Mouse (Mus musculus): ENCODE data around the gene Hamp2. TPM values are rescaled to one million over a fixed set of nuclear protein-coding genes. Genes with fewer than 3 reads are reported as not detected.

The Hamp2 gene
- polyA plus RNA-seq, 1 experiment from 2014 or later, result not detected

DNA sequence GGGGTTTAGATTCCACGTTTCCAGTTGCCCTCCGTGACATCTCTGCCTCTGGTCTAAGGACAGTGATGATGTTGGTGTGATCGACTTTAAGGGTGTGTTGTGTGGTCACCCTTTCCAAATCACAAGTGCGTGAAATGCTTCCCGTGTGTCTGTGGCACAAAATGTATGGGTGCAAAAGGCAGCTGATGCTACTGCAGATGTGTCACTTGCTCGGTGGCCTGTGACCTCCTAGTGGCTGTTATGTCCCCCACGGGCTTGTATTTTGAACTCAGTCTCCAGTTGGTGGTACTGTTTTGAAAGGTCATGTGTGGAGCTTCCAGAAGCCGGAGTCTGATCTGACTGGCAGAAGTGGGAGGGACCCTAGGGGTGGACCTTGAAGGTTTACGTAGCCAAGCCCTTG, 32.7 kb downstream of the Hamp2 start:
- Histone ChIP-seq H3K27ac (ENCODE audit: low read depth, low read length) (no peak overlapping the region), H3K4me1 (replicated peaks; ENCODE audit: control insufficient read depth, insufficient read depth, low read length) (no peaks in the 10 kb centered on the region), H3K4me3 (ENCODE audit: low read depth, low read length) (no peak overlapping the region), H3K4me2 (ENCODE audit: low read depth, low read length, severe bottlenecking) (no peak overlapping the region), H3K9ac (ENCODE audit: low read length) (no peak overlapping the region), H3K27me3 (ENCODE audit: control insufficient read depth, insufficient read depth, low read length) (no peaks in the 10 kb centered on the region), H3K9me3 (ENCODE audit: control insufficient read depth, low read length) (no peaks in the 10 kb centered on the region), H3K36me3 (ENCODE audit: control insufficient read depth, insufficient read depth, low read length) (no peaks in the 10 kb centered on the region)
- WGBS, result 84% methylated on average over 9 of the region's 9 CpGs
- DNase-seq (ENCODE audit: low spot score) (no peak), ATAC-seq (replicated peaks; ENCODE audit: low FRiP score) (no peak)

DNA sequence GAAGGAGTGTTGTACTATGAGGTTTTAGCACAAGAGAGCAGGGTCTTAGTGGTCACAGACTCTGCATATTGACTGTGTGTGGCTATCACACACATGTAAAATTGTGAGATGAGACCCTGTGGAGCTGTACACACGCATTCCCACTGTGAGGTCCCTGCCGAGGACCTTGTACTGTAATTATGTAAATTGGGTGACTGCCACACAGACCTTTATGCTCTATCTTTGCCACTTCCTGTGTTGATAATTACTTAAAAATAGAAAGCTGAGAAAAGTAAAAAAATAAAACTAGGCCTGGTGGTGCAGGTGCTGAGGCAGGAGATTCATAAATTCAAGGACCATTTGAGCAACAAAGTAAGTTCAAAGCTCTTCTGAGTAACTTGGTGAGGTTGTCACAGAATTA, 33.8 kb downstream of the Hamp2 start:
- DNase-seq (ENCODE audit: low spot score) (no peak), ATAC-seq (replicated peaks; ENCODE audit: low FRiP score) (no peak)
- H3K36me3 ChIP-seq (ENCODE audit: control insufficient read depth, insufficient read depth, low read length), result no peaks in the 10 kb centered on the region
- H3K9me3 ChIP-seq (ENCODE audit: control insufficient read depth, low read length), result no peaks in the 10 kb centered on the region
- WGBS, result 82% methylated on average over 2 of the region's 2 CpGs
- no peak overlapping the region for H3K4me3 ChIP-seq (ENCODE audit: low read depth, low read length)
- no peak overlapping the region for H3K4me2 ChIP-seq (ENCODE audit: low read depth, low read length, severe bottlenecking)
- no peak overlapping the region for H3K9ac ChIP-seq (ENCODE audit: low read length)
- no peaks in the 10 kb centered on the region for H3K4me1 ChIP-seq (replicated peaks; ENCODE audit: control insufficient read depth, insufficient read depth, low read length)
- H3K27me3 ChIP-seq (ENCODE audit: control insufficient read depth, insufficient read depth, low read length), result no peaks in the 10 kb centered on the region
- no peak overlapping the region for H3K27ac ChIP-seq (ENCODE audit: low read depth, low read length)

DNA sequence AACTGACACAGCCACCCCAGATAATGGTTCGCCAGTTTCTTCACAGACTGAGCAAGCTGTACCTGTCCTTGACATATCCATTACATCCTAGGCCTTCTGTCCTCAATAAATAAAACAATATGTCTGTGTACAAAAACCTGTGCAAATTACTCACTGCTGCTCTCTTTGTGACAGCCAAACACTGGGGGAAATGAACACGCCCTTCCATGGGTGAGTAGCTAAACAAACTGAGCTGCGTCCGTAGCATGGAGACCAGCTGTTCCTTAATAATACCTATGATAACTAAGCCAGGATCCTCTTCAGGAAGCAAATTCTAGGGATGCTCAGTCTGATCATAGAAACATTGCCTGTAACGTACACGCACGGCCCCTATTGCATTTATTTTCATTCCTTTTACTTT, 35.7 kb downstream of the Hamp2 start:
- H3K9ac ChIP-seq (ENCODE audit: low read length), result no peak overlapping the region
- no peak for DNase-seq (ENCODE audit: low spot score)
- H3K27me3 ChIP-seq (ENCODE audit: control insufficient read depth, insufficient read depth, low read length), result no peaks in the 10 kb centered on the region
- H3K36me3 ChIP-seq (ENCODE audit: control insufficient read depth, insufficient read depth, low read length), result no peaks in the 10 kb centered on the region
- no peak for ATAC-seq (replicated peaks; ENCODE audit: low FRiP score)
- H3K4me1 ChIP-seq (replicated peaks; ENCODE audit: control insufficient read depth, insufficient read depth, low read length), result no peaks in the 10 kb centered on the region
- H3K4me3 ChIP-seq (ENCODE audit: low read depth, low read length), result no peak overlapping the region
- WGBS, result 84% methylated on average over 7 of the region's 7 CpGs
- no peak overlapping the region for H3K27ac ChIP-seq (ENCODE audit: low read depth, low read length)
- H3K9me3 ChIP-seq (ENCODE audit: control insufficient read depth, low read length), result no peaks in the 10 kb centered on the region
- H3K4me2 ChIP-seq (ENCODE audit: low read depth, low read length, severe bottlenecking), result no peak overlapping the region

DNA sequence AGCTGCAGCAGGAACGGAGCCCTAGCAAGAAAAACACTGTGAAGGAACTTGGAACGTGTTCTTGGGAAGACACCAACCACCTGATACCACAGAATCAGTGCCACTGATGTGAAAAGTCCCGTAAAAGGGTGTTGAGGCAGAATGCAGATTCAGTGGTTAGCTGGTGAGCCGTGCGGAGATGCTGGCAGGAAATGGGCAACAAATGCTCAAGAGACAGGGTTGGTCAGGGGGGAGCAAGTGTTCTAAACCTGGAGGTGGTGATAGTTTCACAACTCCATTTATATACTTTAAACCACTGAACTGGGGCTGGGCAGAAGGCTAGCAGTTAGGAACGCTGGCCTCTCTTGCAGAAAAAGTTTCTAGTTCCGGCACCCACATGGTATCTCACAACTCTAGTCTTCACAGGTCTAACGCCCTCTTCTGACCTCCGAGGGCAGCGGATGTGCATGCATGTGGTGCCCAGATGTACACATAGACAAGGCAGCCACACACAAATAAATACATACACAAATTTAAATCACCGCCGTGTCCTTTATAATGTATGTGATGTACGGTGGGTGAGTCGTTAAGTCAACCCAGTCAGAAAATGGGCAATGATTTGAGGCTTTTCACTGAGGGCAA, 36.8 kb downstream of the Hamp2 start:
- no peaks in the 10 kb centered on the region for H3K4me1 ChIP-seq (replicated peaks; ENCODE audit: control insufficient read depth, insufficient read depth, low read length)
- no peak for DNase-seq (ENCODE audit: low spot score)
- no peaks in the 10 kb centered on the region for H3K27me3 ChIP-seq (ENCODE audit: control insufficient read depth, insufficient read depth, low read length)
- no peak for ATAC-seq (replicated peaks; ENCODE audit: low FRiP score)
- no peaks in the 10 kb centered on the region for H3K9me3 ChIP-seq (ENCODE audit: control insufficient read depth, low read length)
- H3K36me3 ChIP-seq (ENCODE audit: control insufficient read depth, insufficient read depth, low read length), result no peaks in the 10 kb centered on the region
- WGBS, result 88% methylated on average over 14 of the region's 14 CpGs
- no peak overlapping the region for H3K4me2 ChIP-seq (ENCODE audit: low read depth, low read length, severe bottlenecking)
- H3K4me3 ChIP-seq (ENCODE audit: low read depth, low read length), result no peak overlapping the region
- no peak overlapping the region for H3K9ac ChIP-seq (ENCODE audit: low read length)
- no peak overlapping the region for H3K27ac ChIP-seq (ENCODE audit: low read depth, low read length)

DNA sequence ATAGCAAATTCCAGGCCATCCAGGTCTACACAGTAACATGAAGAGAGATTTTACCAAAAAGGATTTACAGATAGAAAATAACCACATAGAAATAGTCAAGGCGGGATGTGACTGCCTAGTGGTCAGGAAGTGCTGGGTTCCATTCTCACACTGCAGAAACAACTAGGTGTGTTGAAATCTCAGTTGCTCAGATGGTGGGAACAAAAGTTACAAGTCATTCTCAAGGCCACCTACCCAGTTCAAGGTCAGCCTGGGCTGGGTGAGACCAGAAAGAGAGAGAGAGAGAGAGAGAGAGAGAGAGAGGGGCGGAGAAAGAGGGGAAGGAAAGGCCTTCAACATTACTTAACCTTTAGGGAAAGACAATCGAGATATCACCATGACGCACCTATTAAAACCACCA, 37.6 kb downstream of the Hamp2 start:
- Histone ChIP-seq H3K9ac (ENCODE audit: low read length) (no peak overlapping the region), H3K4me2 (ENCODE audit: low read depth, low read length, severe bottlenecking) (no peak overlapping the region), H3K4me1 (replicated peaks; ENCODE audit: control insufficient read depth, insufficient read depth, low read length) (no peaks in the 10 kb centered on the region), H3K9me3 (ENCODE audit: control insufficient read depth, low read length) (no peaks in the 10 kb centered on the region), H3K36me3 (ENCODE audit: control insufficient read depth, insufficient read depth, low read length) (no peaks in the 10 kb centered on the region), H3K27ac (ENCODE audit: low read depth, low read length) (no peak overlapping the region), H3K27me3 (ENCODE audit: control insufficient read depth, insufficient read depth, low read length) (no peaks in the 10 kb centered on the region), H3K4me3 (ENCODE audit: low read depth, low read length) (no peak overlapping the region)
- DNase-seq (ENCODE audit: low spot score) (no peak), ATAC-seq (replicated peaks; ENCODE audit: low FRiP score) (no peak)
- WGBS, result 85% methylated on average over 4 of the region's 4 CpGs

DNA sequence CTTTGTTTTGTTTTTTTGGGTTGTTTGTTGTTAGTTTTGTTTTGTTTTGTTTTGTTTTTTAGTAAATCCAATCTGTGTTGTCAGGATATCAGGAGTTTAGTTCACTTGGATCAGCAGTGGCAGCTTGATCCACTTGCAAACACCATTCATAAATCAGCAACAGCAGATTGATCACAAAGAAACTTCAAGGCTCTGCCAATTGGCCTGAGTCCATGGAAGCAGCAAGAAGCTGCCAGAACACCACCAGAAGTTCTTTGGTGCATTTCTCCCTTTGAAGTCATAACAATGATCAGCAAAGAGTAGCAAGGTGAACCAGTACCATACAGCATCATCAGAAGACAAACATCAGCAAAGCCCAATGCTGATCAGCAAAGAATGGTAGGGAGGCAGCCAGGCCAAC, 40.4 kb downstream of the Hamp2 start:
- no peaks in the 10 kb centered on the region for H3K4me1 ChIP-seq (replicated peaks; ENCODE audit: control insufficient read depth, insufficient read depth, low read length)
- no peaks in the 10 kb centered on the region for H3K9me3 ChIP-seq (ENCODE audit: control insufficient read depth, low read length)
- no peak overlapping the region for H3K4me3 ChIP-seq (ENCODE audit: low read depth, low read length)
- no peak for ATAC-seq (replicated peaks; ENCODE audit: low FRiP score)
- no peaks in the 10 kb centered on the region for H3K36me3 ChIP-seq (ENCODE audit: control insufficient read depth, insufficient read depth, low read length)
- no peak overlapping the region for H3K27ac ChIP-seq (ENCODE audit: low read depth, low read length)
- no peak overlapping the region for H3K4me2 ChIP-seq (ENCODE audit: low read depth, low read length, severe bottlenecking)
- H3K27me3 ChIP-seq (ENCODE audit: control insufficient read depth, insufficient read depth, low read length), result no peaks in the 10 kb centered on the region
- no peak for DNase-seq (ENCODE audit: low spot score)
- no peak overlapping the region for H3K9ac ChIP-seq (ENCODE audit: low read length)

DNA sequence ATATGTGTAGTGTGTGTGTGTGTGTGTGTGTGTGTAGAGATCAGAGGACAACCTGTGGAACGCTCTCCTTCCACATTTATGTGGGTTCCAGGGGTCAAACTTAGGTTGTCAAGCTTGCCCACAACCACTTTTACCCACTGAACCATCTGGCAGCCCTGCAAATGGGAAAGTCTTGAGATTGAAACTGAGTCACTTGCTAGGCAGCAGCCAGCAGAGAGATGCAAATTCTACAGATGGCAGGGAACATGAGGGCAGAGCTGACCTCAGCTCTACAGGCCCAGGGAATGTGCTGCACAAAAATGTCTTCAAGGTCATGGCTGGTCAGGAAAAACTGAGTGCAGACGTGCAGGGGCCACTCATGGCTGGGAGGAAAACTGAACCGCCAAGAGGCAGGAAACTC, 43.1 kb downstream of the Hamp2 start:
- H3K4me2 ChIP-seq (ENCODE audit: low read depth, low read length, severe bottlenecking), result no peak overlapping the region
- no peaks in the 10 kb centered on the region for H3K27me3 ChIP-seq (ENCODE audit: control insufficient read depth, insufficient read depth, low read length)
- H3K9ac ChIP-seq (ENCODE audit: low read length), result no peak overlapping the region
- ATAC-seq (replicated peaks; ENCODE audit: low FRiP score) (no peak), DNase-seq (ENCODE audit: low spot score) (no peak)
- H3K36me3 ChIP-seq (ENCODE audit: control insufficient read depth, insufficient read depth, low read length), result no peaks in the 10 kb centered on the region
- WGBS, result 91% methylated on average over 3 of the region's 3 CpGs
- H3K4me1 ChIP-seq (replicated peaks; ENCODE audit: control insufficient read depth, insufficient read depth, low read length), result no peaks in the 10 kb centered on the region
- no peaks in the 10 kb centered on the region for H3K9me3 ChIP-seq (ENCODE audit: control insufficient read depth, low read length)
- no peak overlapping the region for H3K27ac ChIP-seq (ENCODE audit: low read depth, low read length)
- no peak overlapping the region for H3K4me3 ChIP-seq (ENCODE audit: low read depth, low read length)

DNA sequence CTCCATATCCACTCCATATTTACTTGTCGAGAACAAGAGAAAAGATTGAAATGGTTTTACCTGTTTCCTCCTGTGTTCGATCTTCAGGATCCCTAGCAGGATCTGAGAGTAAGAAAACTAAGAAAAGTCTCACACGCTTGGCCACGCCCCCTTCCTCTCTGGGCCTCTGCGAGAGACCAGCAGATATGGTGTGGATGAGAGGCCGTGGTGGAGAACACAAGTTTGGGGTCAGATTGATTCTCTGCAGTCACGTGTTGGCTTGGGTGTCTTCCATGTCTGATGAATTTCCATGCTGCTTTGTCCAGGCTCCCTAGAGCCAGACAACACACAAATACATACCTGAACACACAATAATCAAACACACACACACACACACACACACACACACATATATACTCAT, 44.3 kb downstream of the Hamp2 start, which contains the start of gene Cd22:
Gene Cd22 (minus strand): TSS at position 167 of the 400 bp plus-strand sequence.
- Histone ChIP-seq H3K4me2 (ENCODE audit: low read depth, low read length, severe bottlenecking) (no peak within 1 kb of the TSS), H3K9ac (ENCODE audit: low read length) (no peak within 1 kb of the TSS), H3K9me3 (ENCODE audit: control insufficient read depth, low read length) (no peaks in the 10 kb centered on the region), H3K27me3 (ENCODE audit: control insufficient read depth, insufficient read depth, low read length) (no peaks in the 10 kb centered on the region), H3K4me1 (replicated peaks; ENCODE audit: control insufficient read depth, insufficient read depth, low read length) (no peaks in the 10 kb centered on the region), H3K36me3 (ENCODE audit: control insufficient read depth, insufficient read depth, low read length) (no peaks in the 10 kb centered on the region), H3K4me3 (ENCODE audit: low read depth, low read length) (no peak within 1 kb of the TSS), H3K27ac (ENCODE audit: low read depth, low read length) (no peak within 1 kb of the TSS)
- ATAC-seq (replicated peaks; ENCODE audit: low FRiP score) (no peak), DNase-seq (ENCODE audit: low spot score) (no peak)
- WGBS, result 64% methylated on average over 7 of the region's 7 CpGs

DNA sequence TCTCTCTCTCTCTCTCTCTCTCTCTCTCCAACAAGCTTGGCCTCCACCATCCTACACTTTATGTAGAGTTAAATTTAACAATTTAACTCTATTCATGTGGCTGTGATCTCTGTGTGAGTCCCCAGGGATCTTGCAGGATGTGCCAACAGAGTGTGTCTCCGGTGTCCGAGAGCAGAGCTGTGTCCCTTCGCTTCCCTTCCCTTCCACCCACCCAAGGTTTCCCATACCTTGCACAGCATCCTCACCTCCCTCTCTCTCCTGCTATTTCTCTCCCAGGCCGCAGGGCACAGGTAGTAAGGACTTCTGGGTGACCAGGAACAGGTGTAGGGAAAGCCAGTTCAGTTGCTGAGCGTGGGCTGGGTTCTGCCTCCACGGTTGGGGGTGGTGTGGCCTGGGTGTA, 45.5 kb downstream of the Hamp2 start:
- Histone ChIP-seq H3K27me3 (ENCODE audit: control insufficient read depth, insufficient read depth, low read length) (no peaks in the 10 kb centered on the region), H3K9me3 (ENCODE audit: control insufficient read depth, low read length) (no peaks in the 10 kb centered on the region), H3K36me3 (ENCODE audit: control insufficient read depth, insufficient read depth, low read length) (no peaks in the 10 kb centered on the region), H3K4me3 (ENCODE audit: low read depth, low read length) (no peak overlapping the region), H3K4me1 (replicated peaks; ENCODE audit: control insufficient read depth, insufficient read depth, low read length) (no peaks in the 10 kb centered on the region), H3K9ac (ENCODE audit: low read length) (no peak overlapping the region), H3K27ac (ENCODE audit: low read depth, low read length) (no peak overlapping the region), H3K4me2 (ENCODE audit: low read depth, low read length, severe bottlenecking) (no peak overlapping the region)
- 79% methylated on average over 6 of the region's 6 CpGs for WGBS
- no peak for ATAC-seq (replicated peaks; ENCODE audit: low FRiP score)
- no peak for DNase-seq (ENCODE audit: low spot score)
